Mouse (Mus musculus) WW6 (cell line): ENCODE measurements at regions not wholly inside any gene's neighbourhood (a gene's known extent, or its start where the extent isn't known, plus 50 kb on each side); places are given as distances from the start of the nearest gene placed in this dataset.

Source experiments
- DNase-seq: peaks from one replicate; pipeline ENCODE4 v3.0.0-alpha.2; 2013; ENCODE audit warnings: low read depth, low spot score

GRCm38 (mm10) chr1:108339827-108340226 is 750.0 kb downstream of the Serpinb8 start:
- DNase-seq, result no peak

GRCm38 (mm10) chr1:108341352-108341751 is 751.5 kb downstream of the Serpinb8 start:
- no peak for DNase-seq

- DNase-seq, result no peak
Observed at GRCm38 (mm10) chr1:108363788-108364187, 774.0 kb downstream of the Serpinb8 start.

- no peak for DNase-seq
Observed at GRCm38 (mm10) chr1:108369904-108370600, 780.2 kb downstream of the Serpinb8 start.

- DNase-seq, result no peak
Observed at GRCm38 (mm10) chr1:108389930-108390329, 800.1 kb downstream of the Serpinb8 start.

- DNase-seq, result no peak
Observed at GRCm38 (mm10) chr1:108390497-108390896, 800.7 kb downstream of the Serpinb8 start.

- no peak for DNase-seq
Observed at GRCm38 (mm10) chr1:108439845-108440244, 850.0 kb downstream of the Serpinb8 start.

- DNase-seq, result no peak
Observed at GRCm38 (mm10) chr1:108452776-108453175, 863.0 kb downstream of the Serpinb8 start.

- no peak for DNase-seq
Observed at GRCm38 (mm10) chr1:108472031-108472430, 882.2 kb downstream of the Serpinb8 start.

GRCm38 (mm10) chr1:108498854-108499253 is 909.0 kb downstream of the Serpinb8 start:
- DNase-seq, result no peak

GRCm38 (mm10) chr1:108527424-108527823 is 937.6 kb downstream of the Serpinb8 start:
- no peak for DNase-seq

- no peak for DNase-seq
Observed at GRCm38 (mm10) chr1:108538238-108538637, 948.4 kb downstream of the Serpinb8 start.

- DNase-seq, result peak; percentile 34
Observed at GRCm38 (mm10) chr1:108548721-108549120, 958.9 kb downstream of the Serpinb8 start.

GRCm38 (mm10) chr1:108558882-108559281 is 969.1 kb downstream of the Serpinb8 start:
- DNase-seq, result no peak

GRCm38 (mm10) chr1:108562981-108563380 is 973.2 kb downstream of the Serpinb8 start:
- DNase-seq, result no peak

- DNase-seq, result no peak
Observed at GRCm38 (mm10) chr1:108571977-108572376, 982.2 kb downstream of the Serpinb8 start.

GRCm38 (mm10) chr1:108572765-108573164 is 983.0 kb downstream of the Serpinb8 start:
- no peak for DNase-seq

GRCm38 (mm10) chr1:108576806-108577205 is 987.0 kb downstream of the Serpinb8 start:
- DNase-seq, result no peak

- DNase-seq, result no peak
Observed at GRCm38 (mm10) chr1:108577793-108578192, 988.0 kb downstream of the Serpinb8 start.

GRCm38 (mm10) chr1:108592720-108593422 is 1003.1 kb downstream of the Serpinb8 start:
- DNase-seq, result no peak

GRCm38 (mm10) chr1:108597129-108597528 is 1007.3 kb downstream of the Serpinb8 start:
- DNase-seq, result no peak
